Mouse (Mus musculus): ENCODE data around the gene Ccdc187. TPM values are rescaled to one million over a fixed set of nuclear protein-coding genes. Genes with fewer than 3 reads are reported as not detected.

The Ccdc187 gene
- total RNA-seq, 2 experiments from 2014 or later = not detected

DNA sequence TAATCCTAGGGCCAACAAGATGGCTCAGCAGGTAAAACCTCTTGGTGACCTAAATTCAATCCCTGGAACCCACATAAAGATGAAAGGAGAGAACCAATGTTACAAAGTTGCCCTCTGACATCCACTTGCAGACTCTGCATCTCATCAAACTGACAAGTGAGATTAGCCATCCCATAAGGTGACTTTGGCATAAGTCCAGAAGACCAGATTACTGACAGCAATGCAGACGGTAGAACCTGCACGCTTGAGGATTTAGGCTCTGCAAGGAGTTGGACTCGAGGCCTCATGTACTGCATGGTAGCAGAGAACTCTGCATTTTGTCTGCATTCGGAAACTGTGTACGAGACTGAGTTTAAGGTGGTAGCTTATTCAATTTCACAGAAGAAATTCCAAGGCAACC, 4.2 kb downstream of the Ccdc187 start:
- ATAC-seq (replicated peaks; ENCODE audit: poor library complexity, severe bottlenecking) = no peak

GRCm38 (mm10) chr2:26286391-26286790, 8.0 kb downstream of the Ccdc187 start:
- no peak for ATAC-seq (replicated peaks; ENCODE audit: poor library complexity, severe bottlenecking)

DNA sequence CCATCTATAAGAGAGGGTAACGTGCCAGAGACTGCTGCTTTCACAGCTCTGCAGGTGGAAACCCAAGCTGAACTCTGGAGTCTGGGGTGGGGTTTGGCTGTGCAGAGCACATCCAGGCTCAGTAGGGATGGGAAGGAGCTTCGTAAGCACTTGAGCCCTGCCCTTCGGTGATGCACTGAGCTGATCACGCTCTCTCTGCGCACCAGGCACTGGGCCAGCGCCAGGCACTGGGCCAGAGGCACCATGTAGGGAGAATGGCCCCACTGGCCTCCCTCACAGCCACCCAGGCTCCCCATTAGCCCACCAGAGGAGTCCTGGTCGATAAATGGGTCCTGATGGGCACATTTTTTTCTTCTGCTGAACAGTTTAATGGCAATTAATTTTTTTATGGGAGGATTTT, 8.6 kb downstream of the Ccdc187 start:
- no peak for ATAC-seq (replicated peaks; ENCODE audit: poor library complexity, severe bottlenecking)

DNA sequence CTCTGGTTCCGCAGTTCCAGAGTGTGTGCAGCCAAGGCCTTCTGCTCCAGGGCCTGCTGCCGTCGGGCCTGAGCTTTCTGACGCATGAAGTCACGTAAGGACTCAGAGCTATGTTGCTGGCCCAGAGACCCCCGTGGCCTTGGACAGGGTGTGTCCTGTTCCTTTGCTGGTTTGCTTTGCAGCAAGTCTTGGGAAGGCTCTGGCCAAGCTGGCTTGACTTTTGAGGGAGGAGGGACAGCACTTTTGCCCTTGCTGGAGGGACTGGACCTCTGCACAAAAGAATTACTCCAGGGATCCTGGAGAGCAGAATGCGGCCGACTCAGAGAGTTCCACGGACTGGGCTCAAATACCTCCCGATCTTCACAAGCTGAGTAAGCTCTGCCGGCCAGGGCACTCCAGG, 13.8 kb downstream of the Ccdc187 start:
- no peak for ATAC-seq (replicated peaks; ENCODE audit: poor library complexity, severe bottlenecking)

- ATAC-seq (replicated peaks; ENCODE audit: poor library complexity, severe bottlenecking) = no peak
These were observed 14.6 kb downstream of the Ccdc187 start for GRCm38 (mm10) chr2:26279712-26280111.

GRCm38 (mm10) chr2:26273611-26274010, 20.7 kb downstream of the Ccdc187 start:
- ATAC-seq (replicated peaks; ENCODE audit: poor library complexity, severe bottlenecking) = peak; percentile 40

DNA sequence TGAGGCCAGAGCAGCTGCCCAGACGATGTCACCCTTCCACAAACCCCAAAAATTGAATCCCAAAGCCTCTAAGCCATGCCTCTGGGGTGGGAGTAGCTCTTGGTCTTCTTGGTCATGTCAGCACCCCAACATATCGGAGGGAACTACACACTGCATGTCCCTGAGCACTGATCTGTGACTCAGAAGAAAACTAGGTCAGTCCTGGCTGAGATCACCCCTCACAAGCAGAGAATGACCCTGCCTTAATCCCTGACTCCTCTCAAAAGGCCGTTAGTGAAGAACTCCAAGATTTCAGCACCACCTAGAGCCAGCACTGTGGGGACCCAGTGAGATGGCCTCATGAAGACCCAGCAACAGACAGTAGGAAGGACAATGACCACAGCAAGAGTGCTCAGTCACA, 26.1 kb downstream of the Ccdc187 start:
- ATAC-seq (replicated peaks; ENCODE audit: poor library complexity, severe bottlenecking) = no peak

DNA sequence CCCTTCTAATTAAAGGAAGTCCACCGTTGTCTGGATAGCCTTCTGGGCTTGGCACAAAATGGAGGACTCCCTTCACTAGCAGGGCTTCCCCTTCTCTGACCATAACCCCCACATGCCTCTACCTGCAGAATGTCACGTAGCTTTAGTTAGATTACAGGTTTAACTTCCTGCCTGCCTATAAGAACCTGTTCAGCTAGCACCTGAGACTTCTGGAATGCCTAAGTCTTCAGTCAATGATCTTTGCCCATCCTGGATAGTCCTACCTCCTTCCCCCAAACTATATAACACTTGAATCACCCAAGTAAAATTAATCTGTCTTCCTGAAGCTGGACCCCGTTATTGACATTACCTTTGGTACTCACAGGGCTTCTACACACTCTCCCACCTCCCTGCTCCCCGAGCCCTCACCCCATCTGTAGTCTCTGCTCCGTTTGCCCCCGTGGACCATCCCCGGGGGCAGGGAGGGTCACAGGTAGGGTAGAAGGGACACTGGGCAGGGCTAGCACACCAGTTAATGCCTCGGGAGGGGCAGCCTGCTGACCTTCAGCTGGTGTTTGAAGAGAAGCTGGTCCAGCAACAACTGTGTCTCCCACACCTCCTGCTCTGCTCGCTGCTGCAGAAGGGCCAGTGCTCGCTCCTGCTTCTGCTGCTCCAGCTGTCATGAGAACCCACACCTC, 28.2 kb downstream of the Ccdc187 start:
- no peak for ATAC-seq (replicated peaks; ENCODE audit: poor library complexity, severe bottlenecking)

DNA sequence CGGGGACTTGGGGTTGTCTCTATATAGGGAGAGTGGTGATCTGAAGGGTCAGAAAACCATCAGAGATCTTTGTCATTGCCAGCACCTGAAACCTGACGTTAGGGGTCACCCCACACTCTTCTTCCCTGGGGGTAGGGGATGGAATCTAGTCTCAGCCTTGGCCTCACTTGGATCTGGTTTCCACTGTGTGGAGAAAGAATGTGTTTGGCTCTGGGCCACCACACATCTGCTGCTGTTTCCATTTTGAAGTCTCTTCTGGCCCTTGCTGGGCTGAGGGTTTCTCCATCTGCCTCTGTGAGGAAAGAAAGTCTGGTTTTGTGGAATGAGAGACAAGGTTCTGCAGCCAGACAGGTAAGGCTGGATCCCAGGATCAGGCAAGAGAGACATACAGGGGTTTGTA, 29.3 kb downstream of the Ccdc187 start:
- no peak for ATAC-seq (replicated peaks; ENCODE audit: poor library complexity, severe bottlenecking)

- ATAC-seq (replicated peaks; ENCODE audit: poor library complexity, severe bottlenecking) = no peak
These were observed 29.7 kb downstream of the Ccdc187 start for GRCm38 (mm10) chr2:26264646-26265045.

GRCm38 (mm10) chr2:26257315-26258096, 36.9 kb downstream of the Ccdc187 start:
- ATAC-seq (replicated peaks; ENCODE audit: poor library complexity, severe bottlenecking) = no peak

DNA sequence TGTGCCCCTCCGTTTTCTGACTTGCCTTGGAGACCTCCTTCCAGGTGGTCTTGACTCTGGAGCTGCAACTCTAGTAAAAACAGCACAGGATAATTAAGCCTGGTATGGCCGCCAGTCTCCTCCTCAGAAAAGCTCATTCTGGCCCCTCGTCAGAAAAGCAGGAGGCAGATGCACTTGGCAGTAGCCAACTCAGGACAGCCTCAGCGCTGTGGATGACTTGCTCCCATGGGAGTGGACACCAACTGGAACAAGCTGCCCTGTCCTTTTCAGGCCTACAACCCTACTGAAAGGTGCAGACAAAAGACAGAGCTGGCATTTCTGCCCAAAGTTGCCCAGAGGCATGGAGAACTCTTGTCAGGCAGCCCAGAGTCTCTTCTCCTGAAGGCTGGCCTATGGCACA, 39.5 kb downstream of the Ccdc187 start:
- ATAC-seq (replicated peaks; ENCODE audit: poor library complexity, severe bottlenecking) = no peak

DNA sequence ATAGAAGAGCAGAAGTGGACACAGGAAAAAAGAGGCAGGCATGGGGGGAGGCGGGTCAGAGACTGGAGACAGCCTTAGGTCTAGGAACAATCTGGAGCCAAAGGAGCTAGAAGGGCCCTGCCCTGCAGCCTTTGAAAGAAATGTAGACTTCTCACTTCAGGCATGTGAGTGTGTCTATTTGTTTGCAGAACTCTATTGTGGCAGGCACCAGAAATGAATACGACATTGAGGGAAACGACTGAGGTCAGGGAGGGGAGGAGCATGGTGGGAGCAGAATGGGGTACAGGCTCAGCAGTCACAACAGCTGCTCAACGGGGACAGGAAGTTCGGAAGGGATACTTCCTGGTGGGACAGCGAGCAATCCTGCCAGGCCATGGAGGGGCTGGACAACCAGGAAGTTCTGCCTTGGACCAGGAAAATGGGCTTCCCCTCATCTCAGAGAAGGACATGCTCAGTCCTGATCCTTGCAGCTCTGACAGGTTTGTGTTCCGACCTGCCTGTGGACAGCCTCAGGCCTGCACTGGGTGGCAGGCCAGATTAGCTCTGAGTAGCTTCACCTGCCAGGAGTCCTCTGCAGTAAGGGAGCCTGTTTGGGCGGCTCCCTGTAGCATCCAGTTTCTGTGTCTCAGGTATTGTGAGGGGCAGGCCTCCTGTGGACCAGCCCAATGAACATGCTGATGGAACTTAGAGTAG, 41.7 kb downstream of the Ccdc187 start:
- 0 out of 2 replicates have a peak, but pooled peaks have one; percentile 25 for ATAC-seq (replicated peaks; ENCODE audit: poor library complexity, severe bottlenecking)

GRCm38 (mm10) chr2:26247531-26247930, 46.8 kb downstream of the Ccdc187 start:
- ATAC-seq (replicated peaks; ENCODE audit: poor library complexity, severe bottlenecking) = no peak

DNA sequence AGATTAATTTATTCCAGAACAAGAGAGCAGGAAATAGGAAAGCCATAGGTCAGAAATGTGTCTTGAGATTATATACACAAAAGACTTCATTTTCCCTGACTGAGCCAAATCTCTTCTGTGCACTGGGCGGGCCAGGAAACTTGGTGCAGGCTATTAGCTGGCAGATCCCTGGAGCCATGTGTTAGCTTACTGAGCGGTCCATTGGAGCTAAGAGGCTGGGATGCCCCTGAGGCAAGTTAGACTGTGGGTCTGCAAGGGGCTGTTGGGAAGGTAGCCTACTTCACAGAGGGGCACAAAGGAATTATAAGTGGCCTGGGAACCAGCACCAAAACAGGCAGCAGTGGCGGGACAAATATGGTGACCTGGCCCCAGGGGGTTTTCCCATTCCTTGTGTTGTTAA, 53.5 kb downstream of the Ccdc187 start:
- no peak for ATAC-seq (replicated peaks; ENCODE audit: poor library complexity, severe bottlenecking)

DNA sequence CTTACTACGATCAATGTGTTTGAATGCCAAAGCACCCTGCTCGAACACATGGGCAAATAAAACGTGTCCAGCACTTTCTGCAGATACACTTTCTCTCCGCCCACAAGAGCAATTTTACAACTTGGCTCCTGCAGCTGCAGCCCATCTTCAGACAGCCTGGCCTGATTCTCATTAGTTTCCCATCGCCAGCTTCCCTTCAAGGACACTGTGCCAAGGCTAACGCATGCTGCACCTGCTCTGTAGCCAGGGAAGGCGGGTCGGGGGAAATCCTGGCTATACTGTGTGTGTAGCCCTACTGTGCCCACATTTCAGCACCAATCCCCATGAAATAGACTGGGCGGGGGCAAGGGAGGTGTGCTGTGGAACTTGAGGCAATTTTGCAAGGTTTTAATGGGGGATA, 54.0 kb downstream of the Ccdc187 start:
- no peak for ATAC-seq (replicated peaks; ENCODE audit: poor library complexity, severe bottlenecking)

DNA sequence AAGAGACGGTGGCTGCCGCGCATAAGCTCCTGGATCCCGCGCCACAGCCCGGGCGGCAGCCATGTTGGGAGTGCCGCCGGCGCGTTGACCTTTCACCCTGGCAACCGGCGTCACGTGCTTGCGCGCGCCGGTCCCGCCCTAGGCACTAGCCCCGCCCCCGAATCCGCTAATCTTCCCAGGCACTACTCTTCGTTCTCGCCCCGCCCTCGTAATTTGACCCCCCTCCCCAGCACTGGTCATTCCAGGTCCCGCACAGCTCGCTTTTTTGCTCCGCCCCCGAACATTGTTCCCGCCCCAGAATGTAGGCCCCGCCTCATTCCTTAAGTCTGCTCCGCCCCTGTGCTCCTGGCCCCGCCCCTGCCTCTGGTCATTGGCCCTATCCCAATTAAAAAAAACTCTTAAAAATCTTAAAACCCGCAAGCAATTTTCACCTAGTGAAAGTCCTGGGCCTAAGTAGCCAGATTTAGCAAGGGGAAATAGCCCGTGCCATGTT, 57.0 kb downstream of the Ccdc187 start, which contains the start of gene Qsox2:
Gene Qsox2, minus strand, starts transcription at position 236 of the 493 bp plus-strand sequence.
- peak; percentile 89 for ATAC-seq (replicated peaks; ENCODE audit: poor library complexity, severe bottlenecking)

DNA sequence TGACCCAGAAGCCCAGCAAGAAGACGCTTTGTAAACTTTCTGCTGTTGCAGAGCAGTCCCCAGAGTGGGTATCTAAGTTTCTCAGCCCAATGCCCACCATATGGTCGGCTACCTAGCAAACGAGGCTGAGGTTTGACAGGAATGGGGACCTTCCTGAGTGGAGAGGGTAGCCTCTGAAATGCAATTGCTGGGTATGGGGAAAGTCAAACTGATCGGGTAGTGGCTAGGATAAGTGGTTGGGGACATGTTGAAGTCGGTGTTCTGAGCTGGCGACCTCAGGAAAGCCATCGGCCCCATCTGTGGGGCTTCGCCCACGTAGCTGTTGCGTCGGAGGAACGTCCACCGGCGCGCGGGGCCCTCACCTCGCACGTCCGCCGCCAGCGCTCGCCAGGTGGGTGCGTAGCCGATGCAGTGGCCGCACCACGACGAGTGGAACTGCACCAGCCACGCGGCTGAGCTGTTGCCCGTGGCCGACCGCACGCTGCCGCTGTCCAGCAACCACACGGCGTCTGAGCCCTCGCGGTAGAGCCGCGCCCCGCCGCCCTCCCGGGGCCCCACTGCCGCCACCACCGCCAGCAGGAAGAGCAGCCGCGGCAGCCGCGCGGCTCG, 57.6 kb downstream of the Ccdc187 start:
- peak; percentile 49 for ATAC-seq (replicated peaks; ENCODE audit: poor library complexity, severe bottlenecking)

- no peak for ATAC-seq (replicated peaks; ENCODE audit: poor library complexity, severe bottlenecking)
These were observed 59.6 kb downstream of the Ccdc187 start for GRCm38 (mm10) chr2:26234771-26235170.

- ATAC-seq (replicated peaks; ENCODE audit: poor library complexity, severe bottlenecking) = no peak
These were observed 60.1 kb downstream of the Ccdc187 start for GRCm38 (mm10) chr2:26234253-26234652.

DNA sequence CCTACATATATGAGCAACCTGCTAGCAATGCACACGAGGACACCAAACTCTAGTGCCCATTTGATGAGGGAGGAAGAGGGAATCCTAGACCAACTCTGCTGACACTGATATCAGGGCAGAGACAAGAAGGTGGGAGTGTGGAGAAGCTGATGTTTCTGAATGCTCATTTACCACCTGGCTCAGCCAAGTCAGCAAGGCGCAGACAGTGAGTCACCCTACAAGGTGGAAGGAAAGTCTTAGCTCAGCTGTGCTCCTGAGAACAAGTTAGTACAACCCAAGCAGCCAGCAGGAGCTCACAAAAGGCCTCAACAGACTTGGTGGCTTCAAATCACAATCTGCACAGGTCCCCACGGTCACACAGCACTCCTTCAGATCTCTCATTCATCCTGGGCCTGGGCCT, 63.0 kb downstream of the Ccdc187 start:
- ATAC-seq (replicated peaks; ENCODE audit: poor library complexity, severe bottlenecking) = no peak
